Mouse (Mus musculus): ENCODE measurements around the gene Txndc8. TPM values are rescaled to one million over a fixed set of nuclear protein-coding genes. Genes with fewer than 3 reads are reported as not detected.

Gene Txndc8
- total and polyA plus RNA-seq, 3 experiments = not detected

GRCm38 (mm10) chr4:57954991-57955390 is 53.9 kb downstream of the Txndc8 start:
- Histone ChIP-seq H3K4me3 (replicated peaks in 1 of 3; ENCODE audit: low read depth in 2 of 3, low read length in 2 of 3, poor library complexity in 1 of 3) (peak overlapping the region; percentile 60 to 91 (median 80)), H3K27me3 (replicated peaks) (no peaks in the 10 kb centered on the region), H3K27ac (ENCODE audit: insufficient read depth, low read depth) (peak overlapping the region; percentile 20; the same call in 1 of the 2 replicates), H3K4me2 (ENCODE audit: insufficient read depth, low read depth, poor library complexity, severe bottlenecking) (peak overlapping the region; percentile 87), H3K36me3 (replicated peaks in 1 of 2; ENCODE audit: control insufficient read depth in 1 of 2, insufficient read depth in 1 of 2, low read length in 1 of 2) (peaks cover 19 to 33% of the 10 kb centered on the region in 2 experiments), H3K9ac (ENCODE audit: insufficient read depth, low read depth) (peak overlapping the region; percentile 66), H3K79me2 (replicated peaks; ENCODE audit: control insufficient read depth, extremely low read depth, insufficient read depth, poor library complexity, severe bottlenecking) (peaks cover 49% of the 10 kb centered on the region), H3K9me3 (replicated peaks; ENCODE audit: low read length) (peaks cover 10% of the 10 kb centered on the region), H3K4me1 (ENCODE audit: control insufficient read depth in 1 of 2, insufficient read depth in 2 of 2) (peaks cover 0 to 48% of the 10 kb centered on the region in 2 experiments; a peak in 2 of 4 replicates)
- in situ Hi-C loops (cut with MboI; ENCODE audit: low pct_ligation_motif_present, low pct_unique_long_range_greater_than_20kb, low sequenced_read_pairs) (loop anchor here (10.0 kb wide), 1 partner anchor 120 kb away; no protein-coding TSS in a partner anchor), dilution Hi-C loops (cut with MboI; ENCODE audit: extremely low pct_ligation_motif_present, extremely low pct_unique_long_range_greater_than_20kb, low sequenced_read_pairs) (no loop called here)
- TF ChIP-seq TBP (conservative IDR thresholded peaks at IDR 0.05; ENCODE audit: low read depth, low read length) (no peak), MXI1 (IDR thresholded peaks at IDR 0.05; ENCODE audit: low read depth, low read length) (no peak)
- no peak for DNase-seq (ENCODE audit: extremely low read depth)

- Histone ChIP-seq H3K36me3 (replicated peaks in 1 of 2; ENCODE audit: control insufficient read depth in 1 of 2, insufficient read depth in 1 of 2, low read length in 1 of 2) (peaks cover 23 to 37% of the 10 kb centered on the region in 2 experiments), H3K27ac (ENCODE audit: insufficient read depth, low read depth) (peak overlapping the region; percentile 20; the same call in 1 of the 2 replicates), H3K4me3 (replicated peaks in 1 of 3; ENCODE audit: low read depth in 2 of 3, low read length in 2 of 3, poor library complexity in 1 of 3) (peak overlapping the region; percentile 60 to 91 (median 80)), H3K27me3 (replicated peaks) (no peaks in the 10 kb centered on the region), H3K79me2 (replicated peaks; ENCODE audit: control insufficient read depth, extremely low read depth, insufficient read depth, poor library complexity, severe bottlenecking) (peaks cover 49% of the 10 kb centered on the region), H3K9ac (ENCODE audit: insufficient read depth, low read depth) (peak overlapping the region; percentile 66), H3K4me2 (ENCODE audit: insufficient read depth, low read depth, poor library complexity, severe bottlenecking) (peak overlapping the region; percentile 87), H3K9me3 (replicated peaks; ENCODE audit: low read length) (peaks cover 10% of the 10 kb centered on the region), H3K4me1 (ENCODE audit: control insufficient read depth in 1 of 2, insufficient read depth in 2 of 2) (peaks cover 0 to 52% of the 10 kb centered on the region in 2 experiments; a peak in 2 of 4 replicates)
- no peak for DNase-seq (ENCODE audit: extremely low read depth)
- in situ Hi-C loops (cut with MboI; ENCODE audit: low pct_ligation_motif_present, low pct_unique_long_range_greater_than_20kb, low sequenced_read_pairs) (loop anchor here (10.0 kb wide), 1 partner anchor 120 kb away; no protein-coding TSS in a partner anchor), dilution Hi-C loops (cut with MboI; ENCODE audit: extremely low pct_ligation_motif_present, extremely low pct_unique_long_range_greater_than_20kb, low sequenced_read_pairs) (no loop called here)
- TF ChIP-seq GABPA (IDR thresholded peaks at IDR 0.05; ENCODE audit: insufficient replicate concordance, low read depth, low read length) (no peak), CHD2 (IDR thresholded peaks at IDR 0.05; ENCODE audit: low read length) (no peak), IRF4 (IDR thresholded peaks at IDR 0.05; ENCODE audit: low read depth, low read length) (no peak), POLR2A (IDR thresholded peaks at IDR 0.05; ENCODE audit: low read depth, low read length) (no peak), BHLHE40 (IDR thresholded peaks at IDR 0.05; ENCODE audit: low read depth, low read length) (no peak), E2F4 (IDR thresholded peaks at IDR 0.05; ENCODE audit: insufficient replicate concordance, low read depth, low read length) (no peak), CTCF (conservative IDR thresholded peaks at IDR 0.05 in 1 of 2, IDR thresholded peaks at IDR 0.05 in 1 of 2; ENCODE audit: low read depth in 2 of 2, low read length in 2 of 2) (no peak), HCFC1 (IDR thresholded peaks at IDR 0.05; ENCODE audit: low read depth, low read length) (no peak), CHD1 (IDR thresholded peaks at IDR 0.05; ENCODE audit: low read depth, low read length) (no peak), TBP (conservative IDR thresholded peaks at IDR 0.05; ENCODE audit: low read depth, low read length) (no peak), MXI1 (IDR thresholded peaks at IDR 0.05; ENCODE audit: low read depth, low read length) (peak; percentile 89), MAX (IDR thresholded peaks at IDR 0.05; ENCODE audit: low read length) (peak; percentile 73), RAD21 (IDR thresholded peaks at IDR 0.05; ENCODE audit: low read depth, low read length) (no peak), MEF2A (IDR thresholded peaks at IDR 0.05; ENCODE audit: borderline replicate concordance, low read depth, low read length) (no peak), UBTF (IDR thresholded peaks at IDR 0.05; ENCODE audit: low read depth, low read length) (no peak), PAX5 (IDR thresholded peaks at IDR 0.05; ENCODE audit: low read length) (no peak), NELFE (IDR thresholded peaks at IDR 0.05; ENCODE audit: low read depth, low read length) (no peak), USF1 (IDR thresholded peaks at IDR 0.05; ENCODE audit: low read depth, low read length) (no peak), MAZ (IDR thresholded peaks at IDR 0.05; ENCODE audit: low read depth, low read length) (no peak), ZC3H11A (IDR thresholded peaks at IDR 0.05; ENCODE audit: low read depth, low read length) (no peak), MYC (IDR thresholded peaks at IDR 0.05; ENCODE audit: low read depth, low read length) (peak; percentile 51; the same call in 1 of the 2 replicates), JUND (conservative IDR thresholded peaks at IDR 0.05; ENCODE audit: low read depth, low read length) (no peak), ZNF384 (IDR thresholded peaks at IDR 0.05; ENCODE audit: low read depth, low read length) (no peak), ZMIZ1 (IDR thresholded peaks at IDR 0.05; ENCODE audit: low read depth, low read length) (no peak), NRF1 (IDR thresholded peaks at IDR 0.05; ENCODE audit: low read depth, low read length) (no peak)
Observed at GRCm38 (mm10) chr4:57954580-57954979, 54.3 kb downstream of the Txndc8 start.

Data from CH12.LX (cell line).